Mouse (Mus musculus) MEL (cell line): ENCODE results near the gene Gstm6. TPM values are rescaled to one million over a fixed set of nuclear protein-coding genes. Genes with fewer than 3 reads are reported as not detected.
A peak's percentile ranks its signal among the peaks of the same experiment; 100 is the strongest.

ENCODE experiments used
- DNase-seq: peaks from one replicate; pipeline ENCODE4 v3.0.0; 2011; ENCODE audit warnings: low read depth, low spot score
- H3K27ac ChIP-seq: 2 replicates; pipeline ENCODE4 v1.5.1; 2012; ENCODE audit warnings: low read depth, mild to moderate bottlenecking, control low read depth, low read length, moderate library complexity; ENCODE audit not compliant: control insufficient read depth
- H3K27me3 ChIP-seq, 2 experiments: fragments of 150-350 bp in 1 of 2; sonication (generic) in 1 of 2; 2 replicates each; pipeline ENCODE4 v1.6.1; 2012; ENCODE audit warnings: low read length in 2 of 2, mild to moderate bottlenecking in 2 of 2, improper control_type of control experiment in 1 of 2, moderate library complexity in 1 of 2; ENCODE audit not compliant: insufficient read depth in 2 of 2, control insufficient read depth in 1 of 2
- H3K36me3 ChIP-seq, 2 experiments: 2 replicates each; pipeline ENCODE4 v1.6.1; 2012 to 2014; ENCODE audit warnings: low read length in 2 of 2, improper control_type of control experiment in 1 of 2, inconsistent platforms in 1 of 2, mild to moderate bottlenecking in 1 of 2; ENCODE audit not compliant: insufficient read depth in 2 of 2, control insufficient read depth in 1 of 2
- H3K4me1 ChIP-seq, 2 experiments: fragments of 150-350 bp in 1 of 2; sonication (generic) in 1 of 2; 2 replicates each; pipeline ENCODE4 v1.6.1; 2012; ENCODE audit warnings: low read length in 2 of 2, improper control_type of control experiment in 1 of 2, mild to moderate bottlenecking in 1 of 2; ENCODE audit not compliant: insufficient read depth in 2 of 2, control insufficient read depth in 1 of 2
- H3K4me3 ChIP-seq, 2 experiments: fragments of 150-350 bp in 1 of 2; sonication (generic) in 1 of 2; 2 replicates each; pipeline ENCODE4 v1.5.1; 2012; ENCODE audit warnings: low read depth in 2 of 2, low read length in 2 of 2, mild to moderate bottlenecking in 2 of 2, moderate library complexity in 2 of 2, control low read depth in 1 of 2, improper control_type of control experiment in 1 of 2; ENCODE audit not compliant: control insufficient read depth in 1 of 2, insufficient read depth in 1 of 2
- H3K79me2 ChIP-seq: 2 replicates; pipeline ENCODE4 v1.6.1; 2012; ENCODE audit warnings: mild to moderate bottlenecking, low read length, moderate library complexity; ENCODE audit not compliant: control insufficient read depth, poor library complexity, insufficient read depth
- H3K9ac ChIP-seq: 2 replicates; pipeline ENCODE4 v1.6.1; 2012; ENCODE audit warnings: low read depth, mild to moderate bottlenecking, control low read depth, low read length, moderate library complexity; ENCODE audit not compliant: control insufficient read depth, poor library complexity, severe bottlenecking
- H3K9me3 ChIP-seq: fragments of 150-350 bp; sonication (generic); replicated peaks from 2 replicates; pipeline ENCODE4 v1.6.1; 2012; ENCODE audit warnings: mild to moderate bottlenecking, low read length, improper control_type of control experiment, moderate library complexity; ENCODE audit not compliant: insufficient read depth
- CHD1 ChIP-seq: IDR thresholded peaks from 2 replicates; pipeline ENCODE4 v1.6.1; 2012; ENCODE audit warnings: low read depth, mild to moderate bottlenecking, inconsistent platforms, low read length, improper control_type of control experiment
- CHD2 ChIP-seq: IDR thresholded peaks from 2 replicates; pipeline ENCODE4 v1.6.1; 2011; ENCODE audit warnings: low read length, improper control_type of control experiment
- ELF1 ChIP-seq: IDR thresholded peaks from 2 replicates; pipeline ENCODE4 v1.6.1; 2014; ENCODE audit warnings: low read depth, mild to moderate bottlenecking, inconsistent platforms, low read length, improper control_type of control experiment, moderate library complexity
- EP300 ChIP-seq, 2 experiments: IDR thresholded peaks; 2 replicates each; pipeline ENCODE4 v1.6.1; 2011; ENCODE audit warnings: improper control_type of control experiment in 2 of 2, low read length in 2 of 2, low read depth in 1 of 2, mild to moderate bottlenecking in 1 of 2
- ETS1 ChIP-seq: IDR thresholded peaks from 2 replicates; pipeline ENCODE4 v1.6.1; 2012; ENCODE audit warnings: low read depth, mild to moderate bottlenecking, inconsistent platforms, low read length, improper control_type of control experiment, moderate library complexity
- GABPA ChIP-seq: IDR thresholded peaks from 2 replicates; pipeline ENCODE4 v1.6.1; 2012; ENCODE audit warnings: low read depth, mild to moderate bottlenecking, inconsistent platforms, low read length, improper control_type of control experiment, moderate library complexity
- GATA1 ChIP-seq: IDR thresholded peaks from 2 replicates; pipeline ENCODE4 v1.6.1; 2011; ENCODE audit warnings: low read depth, low read length, improper control_type of control experiment
- JUND ChIP-seq: IDR thresholded peaks from 2 replicates; pipeline ENCODE4 v1.6.1; 2011; ENCODE audit warnings: low read depth, mild to moderate bottlenecking, improper control_type of control experiment, low read length
- MAFK ChIP-seq: IDR thresholded peaks from 2 replicates; pipeline ENCODE4 v1.6.1; 2011; ENCODE audit warnings: low read depth, mild to moderate bottlenecking, low read length, improper control_type of control experiment, borderline replicate concordance
- MAZ ChIP-seq: IDR thresholded peaks from 2 replicates; pipeline ENCODE4 v1.6.1; 2012; ENCODE audit warnings: low read depth, mild to moderate bottlenecking, inconsistent platforms, low read length, improper control_type of control experiment
- MEF2A ChIP-seq: IDR thresholded peaks from 2 replicates; pipeline ENCODE4 v1.6.1; 2014; ENCODE audit warnings: low read depth, mild to moderate bottlenecking, inconsistent platforms, low read length, improper control_type of control experiment; ENCODE audit not compliant: poor library complexity, insufficient replicate concordance, severe bottlenecking; ENCODE audit errors: extremely low read depth
- MXI1 ChIP-seq: IDR thresholded peaks from 2 replicates; pipeline ENCODE4 v1.6.1; 2011; ENCODE audit warnings: mild to moderate bottlenecking, low read depth, low read length, improper control_type of control experiment
- MYC ChIP-seq: IDR thresholded peaks from 2 replicates; pipeline ENCODE4 v1.6.1; 2011; ENCODE audit warnings: low read depth, mild to moderate bottlenecking, low read length, improper control_type of control experiment, moderate library complexity
- NRF1 ChIP-seq: IDR thresholded peaks from 2 replicates; pipeline ENCODE4 v1.6.1; 2014; ENCODE audit warnings: low read depth, mild to moderate bottlenecking, inconsistent platforms, low read length, improper control_type of control experiment, moderate library complexity; ENCODE audit not compliant: poor library complexity, insufficient read depth, severe bottlenecking
- POLR2A ChIP-seq, 2 experiments: IDR thresholded peaks; 2 replicates each; pipeline ENCODE4 v1.6.1; 2011 to 2012; ENCODE audit warnings: low read length in 2 of 2, mild to moderate bottlenecking in 2 of 2, control low read depth in 1 of 2, improper control_type of control experiment in 1 of 2, low read depth in 1 of 2, moderate library complexity in 1 of 2; ENCODE audit not compliant: control insufficient read depth in 1 of 2, insufficient read depth in 1 of 2, poor library complexity in 1 of 2
- POLR2AphosphoS5 ChIP-seq: IDR thresholded peaks from 2 replicates; pipeline ENCODE4 v1.6.1; 2012; ENCODE audit warnings: low read depth, borderline replicate concordance, mild to moderate bottlenecking, inconsistent platforms, low read length, moderate library complexity, mixed read lengths
- RAD21 ChIP-seq: IDR thresholded peaks from 2 replicates; pipeline ENCODE4 v1.6.1; 2011; ENCODE audit warnings: mild to moderate bottlenecking, low read depth, low read length, improper control_type of control experiment
- SMC3 ChIP-seq: IDR thresholded peaks from 2 replicates; pipeline ENCODE4 v1.6.1; 2011; ENCODE audit warnings: low read depth, low read length, improper control_type of control experiment
- TBP ChIP-seq: IDR thresholded peaks from 2 replicates; pipeline ENCODE4 v1.8.0; 2011; ENCODE audit warnings: low read depth, low read length, improper control_type of control experiment
- TCF12 ChIP-seq: IDR thresholded peaks from 2 replicates; pipeline ENCODE4 v1.6.1; 2014; ENCODE audit warnings: low read depth, mild to moderate bottlenecking, inconsistent platforms, low read length, improper control_type of control experiment, moderate library complexity
- UBTF ChIP-seq: IDR thresholded peaks from 2 replicates; pipeline ENCODE4 v1.6.1; 2012; ENCODE audit warnings: low read depth, mild to moderate bottlenecking, inconsistent platforms, low read length, improper control_type of control experiment, moderate library complexity, borderline replicate concordance; ENCODE audit not compliant: insufficient read depth
- USF1 ChIP-seq: IDR thresholded peaks from 2 replicates; pipeline ENCODE4 v1.6.1; 2014; ENCODE audit warnings: low read depth, mild to moderate bottlenecking, inconsistent platforms, low read length, improper control_type of control experiment, moderate library complexity
- USF2 ChIP-seq, 2 experiments: IDR thresholded peaks; 2 replicates each; pipeline ENCODE4 v1.6.1; 2011 to 2012; ENCODE audit warnings: improper control_type of control experiment in 2 of 2, low read length in 2 of 2, borderline replicate concordance in 1 of 2, inconsistent platforms in 1 of 2, low read depth in 1 of 2, mild to moderate bottlenecking in 1 of 2; ENCODE audit not compliant: insufficient read depth in 1 of 2
- ZC3H11A ChIP-seq: IDR thresholded peaks from 2 replicates; pipeline ENCODE4 v1.6.1; 2012; ENCODE audit warnings: low read depth, mild to moderate bottlenecking, inconsistent platforms, low read length, improper control_type of control experiment
- ZKSCAN1 ChIP-seq: IDR thresholded peaks from 2 replicates; pipeline ENCODE4 v1.6.1; 2012; ENCODE audit warnings: low read depth, mild to moderate bottlenecking, inconsistent platforms, low read length, improper control_type of control experiment, moderate library complexity
- polyA plus RNA-seq, 2 experiments: library from polyadenylated mRNA; stranded (reverse) in 1 of 2; unstranded in 1 of 2; fragments of >175 nt in 1 of 2; fragments of >200 nt in 1 of 2; gene quantifications; 2 replicates each; pipeline versions ENCODE4 v1.2.1 to v1.2.4; 2012; ENCODE audit warnings: low replicate concordance in 2 of 2, low read depth in 1 of 2; ENCODE audit not compliant: insufficient read length in 2 of 2, insufficient read depth in 1 of 2, missing spikeins in 1 of 2
- total RNA-seq: library from RNA; depleted of rRNA; stranded (reverse); fragments of 300-350 nt; gene quantifications from 2 replicates; pipeline ENCODE4 v1.2.3, GENCODE M21; 2012

Gstm6 gene
- total and polyA plus RNA-seq, 3 experiments, result 0.13 TPM; not detected in 2

DNA sequence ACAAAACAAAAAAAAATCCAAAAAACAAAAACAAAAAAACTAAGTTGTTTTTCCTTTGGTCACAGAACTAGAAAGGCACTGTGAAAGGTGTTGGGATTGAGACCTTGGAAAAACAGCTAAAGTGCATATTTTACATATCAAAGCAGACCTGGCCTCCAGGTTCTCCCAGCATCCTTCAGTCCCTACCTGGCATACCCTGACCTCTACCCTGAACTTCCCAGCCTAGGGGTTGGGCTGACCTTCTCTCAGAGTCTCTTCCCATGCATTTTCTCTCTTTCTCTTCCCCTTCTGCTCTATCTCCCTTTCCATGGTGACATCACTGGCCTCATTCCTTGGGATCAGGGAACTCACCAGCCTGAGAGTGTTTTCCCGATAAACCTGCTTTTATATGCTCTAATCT, 22.0 kb upstream of the Gstm6 start:
- no peak for DNase-seq
- no peaks in the 10 kb centered on the region for H3K79me2 ChIP-seq
- H3K4me3 ChIP-seq, result no peak overlapping the region
- H3K9me3 ChIP-seq, result no peaks in the 10 kb centered on the region
- H3K9ac ChIP-seq, result no peak overlapping the region
- H3K27ac ChIP-seq, result no peak overlapping the region
- TF ChIP-seq ZKSCAN1, result no peak
- TF ChIP-seq POLR2A (IDR thresholded peaks at IDR 0.05; ENCODE audit: control insufficient read depth in 1 of 2, insufficient read depth in 1 of 2, low read depth in 1 of 2, low read length in 2 of 2, poor library complexity in 1 of 2), result no peak
- no peak for TF ChIP-seq POLR2AphosphoS5
- no peak for TF ChIP-seq JUND
- no peak for TF ChIP-seq ZC3H11A
- no peak for TF ChIP-seq SMC3
- TF ChIP-seq MYC, result no peak
- no peak for TF ChIP-seq CHD2
- no peak for TF ChIP-seq NRF1
- no peak for TF ChIP-seq MEF2A
- no peak for TF ChIP-seq ELF1
- TF ChIP-seq EP300 (IDR thresholded peaks at IDR 0.05; ENCODE audit: low read depth in 1 of 2, low read length in 2 of 2), result no peak
- H3K27me3 ChIP-seq, result peaks cover 0 to 9% of the 10 kb centered on the region in 2 experiments; a peak in 3 of 4 replicates
- peaks cover 3 to 17% of the 10 kb centered on the region in 2 experiments; a peak in 3 of 4 replicates for H3K4me1 ChIP-seq
- peaks cover 0 to 14% of the 10 kb centered on the region in 2 experiments; a peak in 2 of 4 replicates for H3K36me3 ChIP-seq

DNA sequence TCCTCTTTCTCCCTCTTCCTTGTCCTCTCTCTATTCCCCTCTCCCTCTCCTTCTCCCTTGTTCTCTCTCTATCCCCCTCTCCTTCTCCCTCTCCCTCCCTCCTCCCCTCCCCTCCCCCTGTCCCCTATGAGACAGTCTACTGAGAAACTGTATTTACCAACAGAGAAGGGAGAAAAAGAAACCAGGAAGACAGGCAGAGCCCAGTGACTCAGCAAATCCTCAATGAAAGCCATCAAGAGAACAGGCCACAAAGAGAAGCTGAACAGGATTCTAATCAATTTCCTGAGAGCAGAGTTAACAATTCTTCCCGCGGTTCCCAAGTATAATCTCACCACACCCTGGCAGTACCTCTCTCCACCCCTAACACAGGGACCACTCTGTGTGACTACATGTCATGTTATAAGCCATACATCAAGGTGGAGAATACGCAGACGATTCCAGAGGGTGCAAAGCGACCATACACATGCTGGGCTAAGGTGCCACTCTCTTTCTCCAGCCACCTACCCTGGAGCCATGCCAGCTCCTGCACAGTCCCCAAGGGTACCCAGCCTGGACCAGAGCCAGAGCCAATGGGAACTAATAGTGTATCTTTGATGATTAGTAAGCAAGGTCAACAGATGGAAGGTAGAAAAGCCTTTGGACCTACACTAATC, 21.2 kb upstream of the Gstm6 start:
- Histone ChIP-seq H3K9ac (peak overlapping the region; percentile 24; the same call in 1 of the 2 replicates), H3K27me3 (peaks cover 0 to 2% of the 10 kb centered on the region in 2 experiments; a peak in 2 of 4 replicates), H3K4me1 (peaks cover 3 to 17% of the 10 kb centered on the region in 2 experiments; a peak in 3 of 4 replicates), H3K79me2 (no peaks in the 10 kb centered on the region), H3K9me3 (no peaks in the 10 kb centered on the region), H3K36me3 (peaks cover 0 to 14% of the 10 kb centered on the region in 2 experiments; a peak in 2 of 4 replicates), H3K27ac (peak overlapping the region; percentile 9; the same call in 1 of the 2 replicates), H3K4me3 (peak overlapping the region in 1 of 2 experiments; percentile 4; a peak in 1 of 4 replicates)
- TF ChIP-seq NRF1, result no peak
- TF ChIP-seq GABPA, result peak; percentile 77
- peak; percentile 69 for TF ChIP-seq ELF1
- TF ChIP-seq TBP, result no peak
- TF ChIP-seq GATA1, result no peak
- peak; percentile 56; the same call in 1 of the 2 replicates for TF ChIP-seq MAFK
- peak; percentile 44; the same call in 1 of the 2 replicates for TF ChIP-seq ETS1
- no peak for TF ChIP-seq RAD21
- no peak for TF ChIP-seq TCF12
- no peak for TF ChIP-seq ZC3H11A
- TF ChIP-seq POLR2A (IDR thresholded peaks at IDR 0.05; ENCODE audit: control insufficient read depth in 1 of 2, insufficient read depth in 1 of 2, low read depth in 1 of 2, low read length in 2 of 2, poor library complexity in 1 of 2), result no peak
- no peak for TF ChIP-seq CHD1
- TF ChIP-seq MXI1, result no peak
- no peak for TF ChIP-seq MAZ
- no peak for TF ChIP-seq CHD2
- no peak for TF ChIP-seq USF2 (IDR thresholded peaks at IDR 0.05; ENCODE audit: borderline replicate concordance in 1 of 2, insufficient read depth in 1 of 2, low read depth in 1 of 2, low read length in 2 of 2)
- TF ChIP-seq MEF2A, result no peak
- no peak for TF ChIP-seq UBTF
- no peak for TF ChIP-seq USF1
- DNase-seq, result peak; percentile 69
